Mouse (Mus musculus) activated CD4-positive, CD25-positive, alpha-beta regulatory T cell, adult 4 months (primary cell): ENCODE results near the gene Ptcra. TPM values are rescaled to one million over a fixed set of nuclear protein-coding genes. Genes with fewer than 3 reads are reported as not detected.
"Not testable (repeated sequence)": the region's sequence is repeated elsewhere in the genome, so short reads cannot be mapped to it uniquely, and the experiment has no call there.

ENCODE experiments used
- ATAC-seq: one replicate; pipeline ENCODE4 v1.8.0; 2017
- polyA plus RNA-seq, 2 experiments: library from polyadenylated mRNA; unstranded; fragments of 100-300 nt; shearing (Covaris generic); gene quantifications; one replicate each; pipeline ENCODE4 v1.2.1; 2017

The Ptcra gene
- not detected for polyA plus RNA-seq

- no peak for ATAC-seq
These were observed at the start of gene Ptcra for GRCm38 (mm10) chr17:46763544-46763943. Gene Ptcra (minus strand): TSS chr17:46763712.

GRCm38 (mm10) chr17:46812442-46812841, 48.9 kb upstream of the Ptcra start:
- ATAC-seq = no peak

GRCm38 (mm10) chr17:46810672-46811071, 47.2 kb upstream of the Ptcra start:
- no peak for ATAC-seq

GRCm38 (mm10) chr17:46809131-46809830, 45.8 kb upstream of the Ptcra start:
- no peak for ATAC-seq

GRCm38 (mm10) chr17:46808376-46808775, 44.9 kb upstream of the Ptcra start:
- no peak for ATAC-seq

- ATAC-seq = no peak
These were observed 38.2 kb upstream of the Ptcra start for GRCm38 (mm10) chr17:46801761-46802160.

- no peak for ATAC-seq
These were observed 36.2 kb upstream of the Ptcra start for GRCm38 (mm10) chr17:46799680-46800079.

GRCm38 (mm10) chr17:46797386-46797785, 33.9 kb upstream of the Ptcra start:
- ATAC-seq = no peak

- ATAC-seq = no peak
These were observed 33.2 kb upstream of the Ptcra start for GRCm38 (mm10) chr17:46796743-46797142.

- ATAC-seq = no peak
These were observed 29.5 kb upstream of the Ptcra start for GRCm38 (mm10) chr17:46792963-46793362.

- not testable (repeated sequence) for ATAC-seq
These were observed 24.5 kb upstream of the Ptcra start for GRCm38 (mm10) chr17:46787974-46788373.

- ATAC-seq = no peak
These were observed 23.4 kb upstream of the Ptcra start for GRCm38 (mm10) chr17:46786952-46787351.

- peak; percentile 5 for ATAC-seq
These were observed 19.7 kb upstream of the Ptcra start for GRCm38 (mm10) chr17:46783222-46783565.

- ATAC-seq = peak; percentile 86
These were observed 19.1 kb upstream of the Ptcra start, which contains the start of gene Rpl7l1 for GRCm38 (mm10) chr17:46782341-46783221. Gene Rpl7l1 (minus strand): TSS chr17:46782672.

GRCm38 (mm10) chr17:46781876-46782275, 18.4 kb upstream of the Ptcra start:
- no peak for ATAC-seq

GRCm38 (mm10) chr17:46776087-46776486, 12.6 kb upstream of the Ptcra start:
- ATAC-seq = no peak

- ATAC-seq = no peak
These were observed 11.6 kb upstream of the Ptcra start for GRCm38 (mm10) chr17:46775070-46775469.

- ATAC-seq = no peak
These were observed 10.6 kb upstream of the Ptcra start for GRCm38 (mm10) chr17:46774131-46774472.

- ATAC-seq = peak; percentile 12
These were observed 10.0 kb upstream of the Ptcra start for GRCm38 (mm10) chr17:46773278-46774130.

GRCm38 (mm10) chr17:46772404-46773277, 9.1 kb upstream of the Ptcra start, which contains the start of gene 2310039H08Rik:
Gene 2310039H08Rik (plus strand): TSS chr17:46772635.
- peak; percentile 80 for ATAC-seq

- ATAC-seq = peak; percentile 15
These were observed 8.5 kb upstream of the Ptcra start for GRCm38 (mm10) chr17:46772038-46772403.

- no peak for ATAC-seq
These were observed 8.1 kb upstream of the Ptcra start for GRCm38 (mm10) chr17:46771616-46772015.
